Mouse (Mus musculus): Measurements from ENCODE around the gene Surf4.
A peak's percentile ranks its signal among the peaks of the same experiment; 100 is the strongest.
"Not testable (repeated sequence)": the region's sequence is repeated elsewhere in the genome, so short reads cannot be mapped to it uniquely, and the experiment has no call there.

Surf4 gene

DNA sequence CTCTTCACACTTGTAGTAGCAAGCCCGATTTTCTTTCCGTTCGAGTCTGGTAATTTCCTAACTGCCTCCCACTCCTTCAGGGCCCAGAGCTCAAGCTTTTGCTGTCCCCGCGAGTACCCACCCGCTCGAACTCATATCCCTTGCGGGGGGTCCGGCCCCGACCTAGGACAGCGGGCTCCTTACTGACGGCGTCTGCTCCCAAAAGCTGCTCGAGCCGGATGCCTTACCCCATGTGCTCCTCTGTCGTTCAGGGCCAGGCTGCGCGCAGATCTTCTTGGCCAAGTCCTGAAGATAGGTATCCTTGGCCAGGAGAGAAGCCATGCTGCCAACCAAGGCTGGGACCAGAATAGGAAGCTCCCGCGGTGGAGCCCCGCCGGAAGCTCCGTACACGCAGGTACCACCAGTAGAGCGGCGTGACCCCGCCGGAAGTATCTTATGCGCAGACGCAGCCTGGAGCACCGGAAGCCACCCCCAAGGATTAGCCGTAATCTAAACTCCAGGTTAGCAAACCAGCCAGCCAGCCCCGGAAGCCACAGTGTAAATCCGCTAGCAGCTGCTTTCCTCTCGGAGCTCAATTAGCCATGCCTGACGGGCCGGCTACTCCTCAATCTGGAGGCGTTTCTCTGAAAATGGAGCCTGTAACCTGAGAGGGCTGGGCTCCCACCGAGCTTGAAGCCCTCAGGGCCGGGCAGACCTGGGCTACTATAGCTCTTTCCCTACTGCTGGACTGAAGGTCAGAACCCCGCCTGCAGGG is 31.1 kb downstream of the Surf4 start, which contains the start of gene Surf6:
Gene Surf6 (minus strand): TSS at position 413 of the 754 bp plus-strand sequence.
- peak; percentile 95 to 96 for DNase-seq (ENCODE audit: low spot score in 2 of 2)

DNA sequence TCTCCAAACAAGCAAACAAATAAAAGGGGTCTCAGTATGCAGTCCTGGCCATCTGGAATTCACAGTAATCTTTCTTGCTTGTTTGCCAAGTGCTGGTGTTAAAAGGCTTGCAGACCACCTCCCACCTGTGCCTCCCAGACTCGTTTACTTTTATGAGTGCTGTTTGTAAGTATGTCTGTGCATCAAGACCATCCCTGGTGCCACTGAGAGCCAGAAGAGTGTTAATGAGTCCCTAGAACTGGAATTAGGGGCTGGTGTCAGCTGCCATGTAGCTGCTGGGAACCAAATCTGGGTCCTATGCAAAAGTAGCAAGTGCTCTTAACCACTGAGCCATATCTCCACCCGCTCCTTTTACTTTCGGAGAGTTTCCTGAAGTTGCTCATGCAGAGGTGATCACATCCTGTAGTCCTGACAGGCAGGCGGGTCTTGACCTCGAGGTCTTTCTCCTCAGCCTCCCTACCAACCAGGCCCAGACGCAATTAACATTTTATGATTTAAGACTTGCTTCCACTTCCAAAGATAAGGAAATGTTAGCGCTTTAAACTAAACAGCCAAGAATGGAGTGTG is 31.8 kb downstream of the Surf4 start:
- no peak for DNase-seq (ENCODE audit: low spot score in 2 of 2)

DNA sequence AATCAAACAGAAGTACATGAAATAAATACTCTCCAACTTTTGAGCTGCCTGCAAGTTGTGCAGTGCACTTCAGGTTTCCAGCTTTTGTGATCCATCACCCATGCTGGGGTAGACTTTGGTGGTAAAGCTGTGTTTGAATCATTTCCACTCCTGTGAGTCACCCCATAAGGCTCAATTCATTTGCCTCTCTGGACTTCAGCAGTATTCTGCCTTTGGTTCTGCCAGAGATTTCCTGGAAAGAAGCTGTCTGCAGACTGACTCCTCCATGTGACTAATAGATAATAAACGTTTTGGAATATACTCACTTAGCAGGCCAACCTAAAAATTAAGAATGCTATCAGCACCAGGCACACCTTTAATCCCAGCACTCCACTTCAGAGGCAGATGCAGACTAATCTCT is 33.0 kb downstream of the Surf4 start:
- DNase-seq (ENCODE audit: low spot score in 2 of 2): no peak

DNA sequence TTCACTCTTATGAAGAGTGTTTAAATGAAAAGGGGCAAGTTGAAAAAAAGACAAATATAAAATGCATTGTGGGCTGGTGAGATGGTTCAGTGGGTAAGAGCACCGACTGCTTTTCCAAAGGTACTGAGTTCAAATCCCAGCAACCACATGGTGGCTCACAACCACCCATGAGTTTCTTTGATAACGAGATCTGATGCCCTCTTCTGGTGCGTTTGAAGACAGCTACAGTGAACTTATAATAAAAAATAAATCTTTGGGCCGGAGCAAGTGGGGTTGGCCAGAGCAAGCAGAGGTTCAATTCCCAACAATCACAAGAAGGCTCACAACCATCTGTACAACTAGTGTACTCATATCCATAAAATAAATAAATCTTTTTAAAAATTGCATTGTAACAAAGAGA is 37.8 kb downstream of the Surf4 start:
- no peak for DNase-seq (ENCODE audit: low spot score in 2 of 2)

DNA sequence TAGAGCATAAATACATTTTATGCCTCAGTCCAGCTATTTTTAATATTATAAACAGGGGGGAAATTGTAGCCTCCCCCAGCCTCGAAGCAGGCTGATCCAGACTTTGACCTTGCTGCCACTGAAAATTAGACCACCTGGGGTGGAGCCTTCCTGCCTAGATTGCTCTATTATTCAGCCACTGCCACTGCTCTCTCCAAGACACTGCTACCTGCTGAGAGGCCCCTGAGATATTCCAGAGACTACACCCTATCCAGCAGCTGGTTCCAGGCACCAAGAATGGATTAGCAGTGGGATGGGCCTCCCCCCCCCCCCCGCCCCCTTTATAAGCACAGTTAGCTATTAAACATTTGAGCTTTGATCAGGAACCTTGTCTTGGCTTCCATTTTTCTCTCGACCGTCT is 47.6 kb downstream of the Surf4 start:
- not testable (repeated sequence) for DNase-seq (ENCODE audit: low spot score in 2 of 2)

DNA sequence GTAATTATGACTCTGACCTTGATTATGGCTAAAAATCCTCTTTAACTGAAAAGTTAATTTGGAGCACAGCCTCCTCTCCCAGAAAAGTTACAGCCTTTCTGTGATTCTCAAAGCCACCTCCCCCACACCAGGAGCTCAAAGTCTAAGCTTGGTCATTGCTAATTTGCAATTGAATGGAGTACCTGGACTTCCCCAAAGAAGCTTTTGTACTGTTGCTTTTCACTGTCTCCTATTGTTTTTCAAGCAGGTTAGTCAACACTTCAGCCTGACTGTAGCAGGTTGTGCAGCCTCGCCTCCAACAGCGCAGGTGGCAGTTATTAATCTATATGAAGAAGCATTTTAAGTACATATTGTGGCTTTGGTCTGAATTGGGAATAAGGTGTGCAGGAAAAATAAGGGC is 48.2 kb downstream of the Surf4 start:
- DNase-seq (ENCODE audit: low spot score in 2 of 2): not testable (repeated sequence)

DNA sequence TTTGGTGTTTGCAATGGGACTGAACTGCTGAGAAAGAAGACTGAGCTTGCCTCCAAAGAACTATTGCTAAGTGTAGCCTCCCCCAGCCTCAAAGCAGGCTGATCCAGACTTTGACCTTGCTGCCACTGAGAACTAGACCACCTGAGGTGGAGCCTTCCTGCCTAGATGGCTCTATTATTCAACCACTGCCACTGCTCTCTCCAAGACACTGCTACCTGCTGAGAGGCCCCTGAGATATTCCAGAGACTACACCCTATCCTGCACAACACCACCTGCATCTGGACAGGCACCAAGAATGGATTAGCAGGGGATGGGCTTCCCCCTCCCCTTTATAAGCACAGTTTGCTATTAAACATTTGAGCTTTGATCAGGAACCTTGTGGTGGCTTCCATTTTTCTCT is 55.2 kb downstream of the Surf4 start:
- DNase-seq (ENCODE audit: low spot score in 2 of 2): no peak

DNA sequence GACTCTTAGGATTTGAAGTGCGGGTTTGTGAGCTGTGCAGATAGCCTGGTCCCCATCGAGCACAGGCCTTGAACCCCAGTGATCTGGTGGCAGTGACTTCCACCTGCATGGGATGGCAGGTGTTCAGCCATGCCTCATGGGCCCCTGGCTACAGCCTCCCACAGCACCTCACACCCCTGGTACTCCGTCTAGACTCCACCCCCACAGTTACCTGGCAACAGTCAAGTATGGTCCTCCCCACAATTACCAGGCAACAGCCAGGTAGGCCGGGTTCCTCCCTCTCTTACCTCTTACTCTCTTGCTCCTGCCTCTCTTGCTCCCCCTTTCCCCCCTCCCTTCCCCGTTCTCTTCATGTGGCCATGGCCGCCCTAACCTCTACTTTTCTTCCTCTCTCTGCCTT is 63.1 kb downstream of the Surf4 start:
- no peak for DNase-seq (ENCODE audit: low spot score in 2 of 2)

All from heart, adult 9 months (tissue).